Mouse (Mus musculus) heart, adult 9 months (tissue): ENCODE measurements around the gene Col5a1.
A peak's percentile ranks its signal among the peaks of the same experiment; 100 is the strongest.

Experiments used
- DNase-seq, 2 experiments: peaks; one replicate each; pipeline ENCODE4 v3.0.0; 2022; ENCODE audit warnings: low spot score in 2 of 2

The Col5a1 gene

GRCm38 (mm10) chr2:27886148-27886551 is at the start of gene Col5a1:
Gene Col5a1 (plus strand): TSS chr2:27886425.
- DNase-seq, result peak; percentile 81 to 84

GRCm38 (mm10) chr2:27838112-27838511 is 48.1 kb upstream of the Col5a1 start:
- DNase-seq, result no peak

- DNase-seq, result no peak
Observed at GRCm38 (mm10) chr2:27840890-27841289, 45.3 kb upstream of the Col5a1 start.

GRCm38 (mm10) chr2:27842893-27843292 is 43.3 kb upstream of the Col5a1 start:
- DNase-seq, result no peak

GRCm38 (mm10) chr2:27844885-27845284 is 41.3 kb upstream of the Col5a1 start:
- no peak for DNase-seq

GRCm38 (mm10) chr2:27847001-27847400 is 39.2 kb upstream of the Col5a1 start:
- peak; percentile 65 to 68 for DNase-seq

GRCm38 (mm10) chr2:27847851-27848435 is 38.3 kb upstream of the Col5a1 start:
- DNase-seq, result no peak

GRCm38 (mm10) chr2:27848466-27848865 is 37.8 kb upstream of the Col5a1 start:
- peak; percentile 83 for DNase-seq

GRCm38 (mm10) chr2:27858348-27858903 is 27.8 kb upstream of the Col5a1 start:
- peak; percentile 64 to 78 for DNase-seq

- DNase-seq, result peak in 1 of 2 experiments; percentile 60
Observed at GRCm38 (mm10) chr2:27861576-27862238, 24.5 kb upstream of the Col5a1 start.

GRCm38 (mm10) chr2:27864491-27865365 is 21.5 kb upstream of the Col5a1 start:
- DNase-seq, result no peak

GRCm38 (mm10) chr2:27870586-27870985 is 15.6 kb upstream of the Col5a1 start:
- DNase-seq, result no peak

- DNase-seq, result no peak
Observed at GRCm38 (mm10) chr2:27871056-27871455, 15.2 kb upstream of the Col5a1 start.

GRCm38 (mm10) chr2:27872276-27872675 is 13.9 kb upstream of the Col5a1 start:
- no peak for DNase-seq

GRCm38 (mm10) chr2:27873030-27873429 is 13.2 kb upstream of the Col5a1 start:
- DNase-seq, result no peak

- DNase-seq, result no peak
Observed at GRCm38 (mm10) chr2:27874596-27874995, 11.6 kb upstream of the Col5a1 start.

- DNase-seq, result no peak
Observed at GRCm38 (mm10) chr2:27875231-27875630, 11.0 kb upstream of the Col5a1 start.

GRCm38 (mm10) chr2:27875786-27876185 is 10.4 kb upstream of the Col5a1 start:
- DNase-seq, result no peak

- no peak for DNase-seq
Observed at GRCm38 (mm10) chr2:27876724-27877504, 9.3 kb upstream of the Col5a1 start.

- DNase-seq, result no peak
Observed at GRCm38 (mm10) chr2:27878066-27878465, 8.2 kb upstream of the Col5a1 start.

- DNase-seq, result no peak
Observed at GRCm38 (mm10) chr2:27883276-27883675, 2.9 kb upstream of the Col5a1 start.
